Mouse (Mus musculus) embryonic fibroblast, embryonic 13.5 days (primary cell): Measurements from ENCODE around the gene Kif21a.

Experiments used
- CTCF ChIP-seq: IDR thresholded peaks from 2 replicates; pipeline ENCODE4 v1.5.1; 2011; ENCODE audit warnings: mild to moderate bottlenecking, control low read depth, low read length, moderate library complexity, borderline replicate concordance; ENCODE audit not compliant: insufficient read depth
- POLR2A ChIP-seq: IDR thresholded peaks from 2 replicates; pipeline ENCODE4 v1.6.1; 2011; ENCODE audit warnings: low read depth, mild to moderate bottlenecking, control low read depth, low read length, moderate library complexity

- no peak for TF ChIP-seq CTCF
- no peak for TF ChIP-seq POLR2A
Measured at GRCm38 (mm10) chr15:91089427-91089826, 39.7 kb upstream of the Kif21a start.
